Mouse (Mus musculus) G1E-ER4 (cell line): ENCODE data around the gene Rnase10. TPM values are rescaled to one million over a fixed set of nuclear protein-coding genes. Genes with fewer than 3 reads are reported as not detected.

Experiments used
- GATA1 ChIP-seq: IDR thresholded peaks from one replicate; pipeline ENCODE4 v1.8.0; 2012; ENCODE audit warnings: low read length, inconsistent platforms
- polyA plus RNA-seq: library from polyadenylated mRNA; stranded (reverse); fragments of >175 nt; gene quantifications from 2 replicates; pipeline ENCODE4 v1.2.3, GENCODE M21; 2012

Gene Rnase10
- polyA plus RNA-seq, 1 experiment: not detected

DNA sequence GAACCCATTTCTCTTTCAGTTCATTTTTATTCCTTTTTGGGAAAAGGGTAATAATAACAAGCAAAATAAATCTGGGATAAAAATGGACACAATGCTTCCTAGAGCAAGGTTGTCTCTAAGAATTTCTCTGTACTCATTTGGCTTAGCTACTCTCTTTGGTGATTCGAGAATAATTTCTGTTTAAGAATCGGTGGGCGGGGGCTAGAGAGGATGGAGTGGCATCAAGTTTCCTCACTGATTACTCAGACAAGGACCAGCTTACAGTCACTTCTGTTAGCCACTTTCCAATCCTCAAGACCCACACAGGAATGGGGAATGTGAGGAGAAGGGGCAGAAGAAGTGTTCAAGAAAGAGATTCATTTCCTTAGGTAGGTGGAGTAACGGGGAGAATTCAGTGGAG, 1.2 kb downstream of the Rnase10 start:
- no peak for TF ChIP-seq GATA1

DNA sequence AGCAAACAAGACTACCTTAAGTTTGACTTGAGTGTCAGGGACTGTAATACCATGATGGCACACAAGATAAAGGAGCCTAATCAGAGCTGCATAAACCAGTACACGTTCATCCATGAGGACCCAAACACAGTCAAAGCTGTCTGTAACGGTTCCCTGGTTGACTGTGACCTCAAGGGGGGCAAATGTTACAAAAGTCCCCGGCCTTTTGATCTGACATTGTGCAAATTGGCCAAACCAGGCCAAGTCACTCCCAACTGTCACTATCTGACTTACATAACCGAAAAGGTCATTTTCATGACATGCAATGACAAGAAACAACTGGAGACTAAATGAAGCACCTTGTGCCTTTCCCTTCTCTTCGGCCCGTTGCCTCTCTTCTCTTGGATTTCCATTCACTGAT, 2.0 kb downstream of the Rnase10 start:
- TF ChIP-seq GATA1: no peak

DNA sequence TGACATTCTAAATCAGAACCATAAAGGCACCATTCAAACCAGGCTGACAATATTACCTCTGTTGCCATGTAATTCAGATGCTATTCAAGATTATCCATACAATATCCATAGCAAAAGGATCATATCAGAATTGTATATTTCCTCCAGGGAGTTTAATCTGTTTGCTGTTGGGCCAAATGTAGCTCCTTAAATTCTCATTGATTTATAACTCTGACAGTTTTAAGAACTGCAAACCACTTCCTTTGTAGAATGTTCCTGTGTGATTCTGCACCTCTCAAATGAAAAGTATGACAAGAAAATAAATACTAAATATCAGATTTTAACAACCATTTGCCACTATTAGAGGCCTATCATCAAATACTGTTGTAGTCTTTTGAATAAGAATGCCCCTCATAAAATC, 8.2 kb downstream of the Rnase10 start:
- TF ChIP-seq GATA1: no peak

DNA sequence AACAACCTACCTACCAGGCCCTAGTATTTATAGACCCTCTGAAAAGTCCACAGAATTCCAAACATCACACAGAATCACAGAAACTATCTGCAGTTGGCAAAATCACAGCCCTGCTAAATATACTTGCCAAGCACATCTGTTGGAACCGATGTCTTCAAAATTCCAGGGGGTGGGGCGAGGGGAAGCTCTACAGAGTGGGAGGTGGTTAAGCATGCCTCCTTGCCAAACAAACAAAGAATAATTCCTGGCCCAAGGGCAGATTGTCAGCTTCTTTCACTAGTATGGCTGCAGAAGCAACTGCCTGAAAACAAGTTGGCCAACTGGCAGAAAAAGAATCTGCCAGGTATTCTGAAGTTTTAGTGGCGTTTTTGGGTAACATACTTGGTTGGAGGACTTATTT, 9.7 kb downstream of the Rnase10 start:
- no peak for TF ChIP-seq GATA1

DNA sequence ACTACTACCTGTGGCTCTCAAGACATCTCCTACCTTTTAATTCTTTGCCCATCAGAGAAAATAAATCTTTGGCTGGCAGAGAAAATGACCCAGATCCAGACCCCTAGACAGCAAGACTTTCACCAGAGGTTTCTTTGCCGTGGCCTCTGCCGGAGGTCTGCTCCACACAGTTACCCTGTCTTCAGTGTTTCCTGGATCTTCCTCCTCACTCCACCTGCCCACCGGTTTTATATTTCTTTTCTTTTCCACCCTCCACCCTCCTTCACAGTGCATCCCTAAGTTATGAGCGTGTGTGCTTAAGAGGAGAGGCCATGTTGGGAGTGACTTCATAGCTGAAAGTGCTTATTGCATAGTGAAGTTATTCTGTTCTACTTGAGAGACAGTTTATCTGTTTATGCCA, 15.9 kb downstream of the Rnase10 start:
- no peak for TF ChIP-seq GATA1

DNA sequence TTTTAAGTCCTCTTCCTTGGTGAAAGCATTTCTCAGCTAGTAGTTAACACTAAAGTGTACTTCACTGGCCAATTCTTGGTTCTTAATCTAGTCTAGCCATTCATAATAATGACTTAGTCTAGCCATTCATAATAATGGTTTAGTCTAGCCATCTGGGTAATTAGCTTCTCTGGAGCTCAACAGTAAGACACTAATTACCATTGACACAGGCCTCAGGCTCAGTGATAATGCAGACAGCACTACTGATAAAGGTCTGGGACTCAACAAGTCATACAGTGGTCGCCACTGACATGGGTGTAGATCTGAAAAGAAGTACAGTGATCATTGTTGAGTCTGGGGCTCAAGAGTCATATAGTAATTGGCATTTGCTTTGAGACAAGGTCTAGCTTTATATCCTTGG, 17.3 kb downstream of the Rnase10 start:
- no peak for TF ChIP-seq GATA1

DNA sequence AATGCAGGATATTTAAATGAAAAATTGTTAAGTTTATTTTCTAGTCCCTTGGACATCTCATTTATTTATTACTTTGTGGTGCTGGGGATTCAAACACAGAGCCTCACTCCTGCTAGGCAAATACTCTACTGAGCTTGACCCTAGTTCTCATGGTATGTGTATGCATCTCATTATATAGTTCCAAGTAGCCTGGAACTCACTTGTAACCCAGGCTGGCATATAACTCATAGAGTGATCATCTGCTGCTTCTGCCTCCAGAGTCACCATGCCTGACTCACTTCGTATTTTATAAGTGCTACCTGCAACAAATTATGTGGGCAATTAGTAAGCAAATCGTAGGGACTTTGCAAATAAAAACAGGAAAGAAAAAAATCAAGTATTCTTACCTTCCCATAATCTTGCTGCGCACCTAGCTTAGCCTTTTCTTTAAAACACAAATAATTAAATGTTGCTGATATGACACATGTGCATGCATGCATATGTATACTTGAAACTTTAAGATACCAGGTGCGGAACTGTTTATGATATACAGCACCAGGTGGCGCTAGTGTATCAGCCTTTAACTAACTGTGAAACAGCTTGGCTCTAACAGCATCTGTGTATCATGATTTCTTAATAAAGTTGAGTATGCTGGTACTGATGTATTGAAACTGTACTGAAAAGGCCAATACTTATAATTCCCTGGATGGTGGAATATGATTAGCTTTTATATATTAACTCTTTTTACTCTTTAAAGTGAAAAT, 19.0 kb downstream of the Rnase10 start:
- no peak for TF ChIP-seq GATA1

DNA sequence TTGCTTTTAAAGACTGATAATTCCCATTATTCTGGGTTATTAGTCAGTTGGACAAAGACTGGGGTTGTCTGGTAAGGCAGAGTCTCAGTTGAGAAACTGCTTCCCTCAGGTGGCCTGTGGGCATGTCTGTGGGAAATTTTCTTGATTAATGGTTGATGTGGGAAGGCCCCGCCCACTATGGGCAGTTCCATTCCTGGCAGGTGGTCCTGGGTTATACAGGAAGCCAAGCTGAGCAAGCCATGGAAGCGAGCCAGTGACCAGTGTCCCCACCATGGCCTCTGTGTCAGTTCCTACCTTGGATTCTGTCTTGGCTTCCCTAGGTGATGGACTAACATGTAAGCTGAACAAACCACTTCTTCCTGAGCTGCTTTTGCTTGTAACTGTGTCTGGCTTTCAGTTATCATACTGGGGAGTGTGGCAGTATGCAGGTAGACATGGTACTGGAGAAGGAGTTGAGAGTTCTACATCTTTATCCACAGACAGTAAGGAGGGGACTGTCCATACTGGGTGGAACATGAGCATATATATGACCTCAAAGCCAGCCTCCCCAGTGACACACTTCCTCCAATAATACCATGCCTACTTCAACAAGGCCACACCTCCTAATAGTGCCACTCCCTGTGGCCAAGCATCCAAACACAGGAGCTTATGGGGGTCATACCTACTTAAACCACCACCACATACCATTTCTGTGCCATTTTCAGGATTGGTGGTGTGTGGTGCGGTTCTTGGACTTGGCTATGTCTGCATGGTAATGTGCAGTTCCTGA, 20.0 kb downstream of the Rnase10 start:
- TF ChIP-seq GATA1: no peak

DNA sequence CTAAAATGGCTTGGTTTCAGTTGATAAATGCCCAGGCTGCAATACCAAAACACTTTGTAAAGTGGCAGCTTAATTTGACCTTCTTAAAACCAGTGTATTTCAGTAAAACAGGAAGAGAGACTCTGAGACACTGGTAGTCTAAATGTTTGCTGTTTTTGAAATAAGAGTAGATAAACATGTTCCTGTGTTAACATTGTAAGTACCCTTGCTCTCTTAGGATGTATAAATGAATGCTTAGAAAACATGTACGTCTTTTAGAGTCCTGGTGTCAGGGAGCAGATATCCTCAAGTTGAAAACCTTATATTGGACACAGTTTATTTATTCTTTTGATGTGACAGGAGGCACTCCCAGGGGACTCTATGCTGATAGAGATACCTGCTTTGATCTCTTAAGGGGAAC, 27.7 kb downstream of the Rnase10 start:
- TF ChIP-seq GATA1: no peak

DNA sequence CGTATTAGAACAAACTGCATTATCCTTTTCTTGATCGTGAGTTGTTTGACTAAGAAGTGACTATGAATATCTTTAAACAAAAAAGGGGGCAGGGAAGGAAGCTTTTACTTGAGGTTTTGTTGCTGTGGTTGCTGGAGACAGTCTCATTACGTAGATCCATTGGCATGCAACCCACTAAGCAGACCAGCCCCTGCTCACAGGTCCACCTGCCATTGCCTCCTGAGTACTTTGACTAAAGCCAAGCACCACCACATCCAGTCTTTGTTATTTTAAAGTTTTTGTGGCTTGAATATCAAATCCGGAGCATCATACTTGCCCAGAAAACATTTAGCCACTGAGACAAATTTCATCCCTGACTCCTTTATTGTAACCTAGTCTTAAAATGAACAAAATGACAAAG, 28.7 kb downstream of the Rnase10 start:
- no peak for TF ChIP-seq GATA1

DNA sequence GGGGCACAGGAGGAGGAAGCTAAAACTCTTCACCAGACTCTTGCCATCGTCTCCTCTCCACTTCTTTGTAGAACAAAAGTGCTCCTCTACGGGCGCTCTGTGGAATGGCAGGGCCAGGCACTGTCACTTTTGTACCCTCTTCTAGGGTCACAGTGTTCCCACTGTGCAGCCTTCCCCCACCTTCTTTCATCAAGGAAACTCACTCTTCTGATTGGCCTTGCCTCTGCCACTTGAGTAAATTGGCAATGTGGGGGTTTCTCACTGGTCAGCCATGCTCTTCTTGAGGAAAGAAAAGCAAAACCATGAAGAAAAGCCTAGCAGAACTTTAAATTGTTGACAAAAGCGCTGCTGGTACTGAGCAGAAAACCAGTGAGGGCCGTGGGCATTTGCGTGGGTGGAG, 34.2 kb downstream of the Rnase10 start, which contains the start of gene Rnase9:
Gene Rnase9, minus strand, starts transcription at position 101 of the 400 bp plus-strand sequence.
- TF ChIP-seq GATA1: no peak

DNA sequence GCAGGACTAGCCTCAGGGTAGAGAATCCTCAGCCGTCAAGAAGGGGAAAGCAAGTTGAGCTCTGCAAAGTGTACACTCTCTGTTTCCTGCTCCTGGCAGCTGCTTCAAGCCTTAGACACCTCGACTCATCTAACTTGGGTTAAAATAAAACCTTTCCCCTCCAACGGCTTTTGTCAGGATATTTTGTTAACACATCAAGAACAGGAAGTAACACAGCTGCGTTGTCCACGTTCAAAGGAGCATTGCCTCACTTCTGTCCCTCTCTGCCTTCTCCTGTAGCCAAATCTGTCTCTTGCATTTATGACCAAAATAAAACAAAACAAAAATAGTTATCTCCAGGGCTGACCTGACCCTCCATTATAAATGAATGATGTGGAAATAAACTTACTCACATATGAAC, 40.3 kb downstream of the Rnase10 start:
- no peak for TF ChIP-seq GATA1

DNA sequence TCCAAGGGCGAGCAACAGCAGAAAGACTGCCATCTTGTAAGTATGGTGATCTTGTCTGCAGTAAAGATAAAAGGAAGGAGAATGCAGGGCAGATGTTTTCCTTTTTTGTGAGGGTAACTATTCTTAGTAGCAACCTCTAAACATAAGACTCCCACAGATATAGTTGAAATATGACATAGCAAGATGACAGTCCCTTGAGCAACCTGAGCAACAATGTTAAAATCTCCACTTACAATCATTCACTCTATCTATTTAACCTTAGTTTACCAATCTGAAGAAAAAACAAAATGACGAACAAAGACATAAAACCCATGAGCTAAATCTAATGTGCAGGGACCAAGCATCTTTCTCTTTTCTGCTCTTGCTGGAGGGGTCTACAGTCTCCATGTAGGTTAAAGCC, 42.5 kb downstream of the Rnase10 start, which contains the start of gene Rnase11:
Gene Rnase11, minus strand, starts transcription at position 101 of the 400 bp plus-strand sequence.
- no peak for TF ChIP-seq GATA1

DNA sequence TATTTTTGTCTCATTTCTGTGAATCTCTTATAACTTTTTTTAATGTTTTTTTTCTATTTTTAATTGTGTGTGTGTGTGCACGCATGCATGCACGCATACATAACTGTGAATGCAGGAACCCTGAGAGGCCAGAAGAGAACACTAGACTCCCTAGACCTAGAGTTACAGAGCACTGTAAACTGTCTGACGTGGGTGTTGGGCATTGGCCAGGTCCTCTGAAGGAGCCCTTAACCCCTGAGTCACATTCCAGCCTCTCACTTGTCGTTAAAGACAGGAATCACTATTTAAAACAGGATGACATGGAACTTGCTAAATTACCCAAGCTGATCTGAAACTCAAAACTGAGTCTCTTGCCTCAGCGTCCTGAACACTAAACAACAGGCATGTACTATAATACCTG, 44.4 kb downstream of the Rnase10 start:
- no peak for TF ChIP-seq GATA1

DNA sequence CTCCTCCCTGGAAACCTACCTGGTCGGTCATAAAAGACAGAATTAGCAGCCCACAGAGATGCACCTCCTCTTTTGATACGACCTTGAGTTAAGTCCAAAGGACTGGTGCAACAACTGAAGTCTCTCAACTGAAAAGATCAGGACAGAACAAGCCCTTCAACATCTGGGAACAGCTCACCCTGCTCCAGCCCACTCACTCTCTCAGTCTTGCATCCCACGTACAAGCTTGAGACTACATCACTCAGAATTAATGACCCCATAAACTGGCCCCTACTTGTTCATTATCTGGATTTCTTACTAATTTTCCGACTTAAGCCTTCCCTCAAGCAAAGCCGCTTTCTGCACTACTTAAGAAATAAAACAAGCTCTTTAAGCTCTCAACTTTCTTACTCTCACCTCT, 45.6 kb downstream of the Rnase10 start:
- no peak for TF ChIP-seq GATA1

DNA sequence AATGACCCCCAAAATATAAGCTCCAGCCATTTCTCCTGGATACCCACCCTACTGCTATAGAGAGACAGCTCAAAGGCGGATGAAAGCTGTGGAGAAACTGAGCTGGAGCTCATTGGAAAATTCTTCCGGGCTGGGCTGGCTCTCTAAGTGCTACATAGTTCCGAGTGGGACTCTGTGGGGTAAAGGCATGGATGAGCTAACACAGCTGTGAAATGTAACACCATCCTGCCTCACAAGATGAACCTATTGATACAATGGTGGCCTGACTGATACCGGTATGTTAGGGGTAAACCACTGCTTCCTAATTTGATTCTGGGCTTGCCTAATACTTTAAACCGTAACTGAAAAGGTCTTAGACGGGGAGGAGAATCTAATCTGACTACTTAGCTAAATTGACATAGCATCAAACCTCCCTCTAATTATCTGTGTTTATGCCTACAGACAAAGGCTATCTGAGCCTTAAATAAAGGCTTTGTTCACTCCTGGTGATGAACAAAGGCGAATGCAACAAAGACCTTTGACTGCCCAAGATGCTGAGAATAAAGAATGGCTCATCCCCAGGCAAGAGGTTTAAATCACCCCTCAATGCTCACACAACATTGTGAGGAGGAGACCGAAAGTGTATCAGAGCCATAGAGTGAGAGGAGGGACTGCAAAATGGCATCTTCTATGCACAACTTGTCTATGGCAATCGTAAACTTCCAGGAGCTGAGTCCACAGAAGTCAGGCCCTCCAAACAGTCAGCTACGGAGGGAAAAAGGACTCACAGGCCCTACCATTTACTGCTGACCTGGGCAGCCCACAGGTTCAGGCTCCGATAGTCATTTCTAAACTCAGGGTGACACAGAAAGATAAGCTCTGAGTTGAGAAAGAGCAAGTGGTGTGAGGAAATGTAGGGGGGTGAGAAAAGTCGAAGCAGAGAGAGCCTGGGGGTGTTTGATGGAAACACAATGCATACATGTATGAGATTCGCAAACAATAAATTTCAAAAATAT, 47.0 kb downstream of the Rnase10 start:
- TF ChIP-seq GATA1: no peak

DNA sequence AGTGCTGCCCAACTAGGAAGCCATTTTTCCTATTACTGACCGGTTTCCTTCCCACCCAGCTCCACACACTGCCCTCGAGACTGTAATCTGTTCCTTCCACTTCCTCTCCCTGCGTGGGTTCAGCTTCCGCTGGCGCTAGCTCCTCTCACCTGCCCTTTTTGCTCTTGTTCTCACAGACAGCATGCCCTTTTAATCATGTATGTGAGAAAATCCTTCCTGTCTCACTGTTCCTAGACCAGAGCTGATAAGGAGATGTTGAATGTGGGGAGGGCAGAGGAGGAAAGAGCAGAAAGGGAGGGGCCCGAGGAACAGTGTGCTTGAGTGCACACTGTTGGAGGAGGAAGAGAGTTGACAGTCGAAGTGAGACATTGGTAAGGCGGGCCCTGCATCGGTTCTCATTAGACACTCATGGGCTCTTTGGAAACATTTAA, 49.9 kb downstream of the Rnase10 start, which contains the start of gene Rnase12:
Gene Rnase12, minus strand, starts transcription at position 261 of the 431 bp plus-strand sequence.
- TF ChIP-seq GATA1: no peak

Other genes starting within 250 kb of the Rnase10 start
- 8.2 and 26.0 TPM in 2 replicates for gene Ttc5, start 222.2 kb upstream of the Rnase10 start, polyA plus RNA-seq
- 0.11 and 0.15 TPM in 2 replicates for gene Ccnb1ip1, start 200.0 kb upstream of the Rnase10 start, polyA plus RNA-seq
- gene Parp2, start 199.9 kb upstream of the Rnase10 start, polyA plus RNA-seq: 5.4 and 6.2 TPM in 2 replicates
- 1.2 and 1.5 TPM in 2 replicates for gene Tep1, start 137.2 kb upstream of the Rnase10 start, polyA plus RNA-seq
- not detected in 2 replicates for gene Klhl33, start 110.2 kb upstream of the Rnase10 start, polyA plus RNA-seq
- gene Osgep, start 82.9 kb upstream of the Rnase10 start, polyA plus RNA-seq: 46.1 and 70.5 TPM in 2 replicates
- gene Apex1, start 82.8 kb upstream of the Rnase10 start, polyA plus RNA-seq: 204 and 236 TPM in 2 replicates
- gene Pip4p1, start 76.9 kb upstream of the Rnase10 start, polyA plus RNA-seq: 74.0 and 135 TPM in 2 replicates
- 0.79 and 1.1 TPM in 2 replicates for gene Pnp, start 76.7 kb upstream of the Rnase10 start, polyA plus RNA-seq
- gene Gm49342, start 63.2 kb upstream of the Rnase10 start, polyA plus RNA-seq: 0.12 and 1.1 TPM in 2 replicates
- gene Pnp2, start 51.8 kb upstream of the Rnase10 start, polyA plus RNA-seq: not detected in 2 replicates
- not detected in 2 replicates for gene Rnase9, start 34.1 kb downstream of the Rnase10 start, polyA plus RNA-seq
- gene Rnase11, start 42.4 kb downstream of the Rnase10 start, polyA plus RNA-seq: not detected in 2 replicates
- not detected in 2 replicates for gene Rnase12, start 49.9 kb downstream of the Rnase10 start, polyA plus RNA-seq
- gene Olfr750, start 66.7 kb downstream of the Rnase10 start, polyA plus RNA-seq: not detected in 2 replicates
- not detected in 2 replicates for gene Rnase4, start 83.3 kb downstream of the Rnase10 start, polyA plus RNA-seq
- not detected in 2 replicates for gene Ang, start 83.4 kb downstream of the Rnase10 start, polyA plus RNA-seq
- gene Eddm3b, start 106.7 kb downstream of the Rnase10 start, polyA plus RNA-seq: not detected in 2 replicates
- 0.03 TPM in 1 of 2 replicates, not detected in the other for gene Rnase6, start 116.2 kb downstream of the Rnase10 start, polyA plus RNA-seq
- not detected in 2 replicates for gene Rnase1, start 139.0 kb downstream of the Rnase10 start, polyA plus RNA-seq
- not detected in 2 replicates for gene Rnase2b, start 154.5 kb downstream of the Rnase10 start, polyA plus RNA-seq
- gene Ang2, start 191.4 kb downstream of the Rnase10 start, polyA plus RNA-seq: not detected in 2 replicates
- gene Ear14, start 195.6 kb downstream of the Rnase10 start, polyA plus RNA-seq: not detected in 2 replicates
- not detected in 2 replicates for gene Rnase2a, start 248.4 kb downstream of the Rnase10 start, polyA plus RNA-seq